Mouse (Mus musculus): Measurements from ENCODE around the gene Nono.

DNA sequence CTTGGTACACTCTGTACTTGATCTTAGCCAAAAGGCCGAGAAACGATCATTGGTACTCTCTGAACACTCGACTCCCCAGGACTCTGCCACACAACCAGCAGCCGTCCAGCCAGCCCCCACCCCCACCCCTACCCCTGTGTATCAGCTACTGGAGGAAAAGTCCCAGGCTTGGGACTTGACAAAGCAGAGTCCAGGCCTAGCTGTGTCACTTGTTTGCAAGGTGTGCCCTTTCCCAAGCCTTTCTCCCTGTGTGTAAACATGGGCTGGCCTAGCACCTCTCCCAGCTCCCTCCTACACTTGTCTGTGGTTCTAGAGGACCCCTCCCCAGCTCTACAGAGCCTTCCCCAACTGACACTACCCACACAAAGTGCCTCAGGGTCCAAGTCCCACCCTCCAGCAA, 42.9 kb upstream of the Nono start:
- TF ChIP-seq POLR2A (IDR thresholded peaks at IDR 0.05; ENCODE audit: low read depth, low read length) (no peak), CTCF (IDR thresholded peaks at IDR 0.05; ENCODE audit: extremely low read depth, insufficient read length, insufficient replicate concordance, low read depth, low read length) (no peak)
